Mouse (Mus musculus): ENCODE measurements at regions not wholly inside any gene's neighbourhood (a gene's known extent, or its start where the extent isn't known, plus 50 kb on each side); places are given as distances from the start of the nearest gene placed in this dataset.

- DNase-seq (ENCODE audit: low spot score in 2 of 2), result no peak
Observed at GRCm38 (mm10) chr2:160583506-160583905, 62.2 kb upstream of the Top1 start.

DNA sequence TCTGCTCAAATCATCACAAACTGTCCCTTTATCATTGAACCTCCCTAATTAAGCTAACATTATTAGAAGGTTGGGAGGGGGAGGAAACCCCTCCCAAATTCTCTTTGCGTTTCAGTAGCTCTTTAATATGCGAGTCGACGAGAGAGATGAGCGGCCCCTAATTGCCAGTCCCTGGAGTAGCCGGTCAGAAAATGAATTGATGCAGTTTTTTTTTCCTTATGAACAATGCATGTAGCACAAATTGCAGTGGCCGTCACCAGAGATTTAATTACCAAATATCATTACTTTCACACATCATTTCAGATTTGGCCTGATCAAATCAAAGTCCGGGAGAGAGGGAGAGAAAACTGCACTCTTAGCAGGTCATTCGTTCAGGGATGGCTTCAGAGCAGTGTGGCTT lies 61.1 kb upstream of the Top1 start:
- DNase-seq (ENCODE audit: low spot score in 2 of 2), result no peak

- no peak for DNase-seq (ENCODE audit: low spot score in 2 of 2)
Observed at GRCm38 (mm10) chr2:160587015-160587835, 58.5 kb upstream of the Top1 start.

GRCm38 (mm10) chr2:160588401-160588800 lies 57.3 kb upstream of the Top1 start:
- DNase-seq (ENCODE audit: low spot score in 2 of 2), result no peak

DNA sequence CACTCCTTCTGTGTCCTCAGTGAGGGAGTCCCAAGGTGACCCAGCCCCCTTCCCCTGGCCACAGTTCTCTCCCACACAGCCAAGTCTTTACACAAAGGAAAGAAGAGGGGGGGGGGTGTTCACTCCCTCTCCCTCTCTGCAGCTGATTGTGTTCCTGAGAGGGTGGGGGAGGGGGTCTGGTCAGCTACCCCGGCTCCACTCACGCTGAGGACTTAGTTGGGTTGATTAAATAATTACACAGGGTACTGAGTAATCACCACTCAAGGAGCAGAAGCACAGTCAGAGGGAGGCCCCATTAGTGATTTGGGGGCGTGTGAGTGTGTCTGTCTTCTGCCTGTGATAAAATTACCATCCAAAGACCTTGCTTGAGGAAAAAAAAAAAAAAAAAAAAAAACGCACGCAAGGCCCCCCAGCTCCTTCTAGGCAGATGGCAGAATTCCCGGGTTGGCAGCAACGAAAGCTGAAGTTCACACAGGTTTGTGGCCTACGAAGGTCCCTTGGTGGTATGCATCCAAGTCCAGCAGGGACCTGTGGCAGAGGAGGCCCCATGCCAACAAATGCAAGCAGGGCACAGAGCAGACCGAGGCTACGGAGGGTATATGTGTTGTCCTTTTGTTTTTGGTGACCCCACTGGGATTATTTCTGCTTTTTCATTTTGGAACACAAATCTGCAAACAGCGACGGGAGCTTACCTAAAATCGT lies 55.3 kb upstream of the Top1 start:
- DNase-seq (ENCODE audit: low spot score in 2 of 2), result no peak

DNA sequence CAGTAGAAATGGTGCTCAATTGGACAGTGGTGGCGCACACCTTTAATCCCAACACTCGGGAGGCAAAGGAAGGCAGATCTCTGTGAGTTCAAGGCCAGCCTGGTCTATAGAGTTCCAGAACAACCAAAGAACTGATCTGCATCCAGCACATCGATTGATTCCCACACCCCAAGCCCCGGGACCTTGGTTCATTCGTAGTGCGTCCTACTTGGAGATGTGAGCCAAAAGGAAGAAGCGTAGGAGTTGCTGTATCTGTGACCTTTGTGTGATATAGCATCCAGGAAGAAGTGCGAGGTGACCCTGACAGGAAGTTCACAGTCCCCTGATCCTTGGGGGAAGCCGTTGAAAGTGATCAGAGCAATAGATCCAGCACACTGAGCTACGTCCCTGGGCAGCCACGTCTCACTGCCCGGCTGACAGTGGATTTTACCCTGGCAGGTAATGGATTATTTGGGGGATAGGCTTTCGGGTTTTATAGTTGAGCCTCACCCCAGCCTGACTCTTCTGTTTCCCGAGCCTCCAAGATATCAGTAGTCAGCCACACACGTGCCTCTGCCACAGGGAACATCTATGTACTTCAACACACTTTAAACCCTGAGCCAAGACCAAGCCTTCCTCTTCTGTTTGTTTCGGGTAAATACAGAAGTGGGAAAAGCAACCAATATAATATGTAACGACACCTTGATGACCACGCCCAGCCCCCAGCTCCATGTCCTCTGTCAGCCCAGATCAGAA lies 54.1 kb upstream of the Top1 start:
- no peak for DNase-seq (ENCODE audit: low spot score in 2 of 2)

GRCm38 (mm10) chr2:160593035-160593434 lies 52.7 kb upstream of the Top1 start:
- DNase-seq (ENCODE audit: low spot score in 2 of 2), result peak; percentile 77 to 86

Measured in left cerebral cortex, adult 18-20 months (tissue).